Mouse (Mus musculus) stomach, postnatal 0 days (tissue): Measurements from ENCODE around the gene Sh2d6.

ENCODE experiments used
- CTCF ChIP-seq: IDR thresholded peaks from 2 replicates; pipeline ENCODE4 v1.5.1; 2016; ENCODE audit warnings: antibody characterized with exemption, low read depth, mild to moderate bottlenecking, moderate library complexity
- EP300 ChIP-seq: optimal IDR thresholded peaks from 2 replicates; pipeline ENCODE3; 2016; ENCODE audit warnings: antibody characterized with exemption

DNA sequence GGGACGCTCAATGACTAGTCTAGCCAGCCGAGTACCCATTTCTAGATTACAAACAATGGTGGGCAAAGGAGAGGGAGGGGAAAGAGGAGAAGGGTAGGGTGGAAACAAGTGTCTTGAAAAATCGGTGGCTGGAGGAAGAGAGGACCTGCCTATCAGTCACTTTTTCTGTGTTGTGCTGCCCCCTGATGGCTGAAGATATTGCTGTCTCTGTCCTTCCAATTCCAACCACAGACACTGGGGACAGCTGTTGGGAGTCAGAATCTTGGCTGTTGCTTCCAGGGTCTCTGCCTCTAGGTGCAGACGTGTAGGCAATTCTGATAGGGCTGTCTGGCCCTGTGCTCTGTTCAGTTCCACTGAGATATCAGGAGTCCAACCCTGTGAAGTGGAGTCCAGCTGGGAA, 44.5 kb upstream of the Sh2d6 start:
- TF ChIP-seq CTCF (peak; percentile 94), EP300 (no peak)
